Mouse (Mus musculus) erythroblast, adult 5-6 weeks (primary cell): ENCODE measurements around the gene Abhd10. TPM values are rescaled to one million over a fixed set of nuclear protein-coding genes. Genes with fewer than 3 reads are reported as not detected.

ENCODE experiments used
- ATAC-seq: replicated peaks from 2 replicates; pipeline ENCODE4 v1.8.0; 2016; ENCODE audit warnings: moderate number of reproducible peaks, mild to moderate bottlenecking, moderate TSS enrichment, inconsistent platforms; ENCODE audit not compliant: poor library complexity, low FRiP score, severe bottlenecking
- total RNA-seq, 2 experiments: library from RNA; stranded (forward) in 1 of 2; stranded (reverse) in 1 of 2; fragments of 150-400 nt in 1 of 2; fragments of 200-764, 138-1000 nt in 1 of 2; gene quantifications; 2 replicates each; pipeline versions ENCODE4 v1.2.3 to v1.2.4; 2015 to 2017; ENCODE audit warnings: low replicate concordance in 2 of 2

The Abhd10 gene
- 6.3 and 7.7 TPM in 2 replicates for total RNA-seq (2015; ENCODE audit: low replicate concordance)
- 4.0 and 7.2 TPM in 2 replicates for total RNA-seq (2017; ENCODE audit: low replicate concordance)

GRCm38 (mm10) chr16:45742615-45743476 lies at the start of gene Abhd10:
TSS of gene Abhd10 (minus strand) at chr16:45742955.
- peak; percentile 92 for ATAC-seq

DNA sequence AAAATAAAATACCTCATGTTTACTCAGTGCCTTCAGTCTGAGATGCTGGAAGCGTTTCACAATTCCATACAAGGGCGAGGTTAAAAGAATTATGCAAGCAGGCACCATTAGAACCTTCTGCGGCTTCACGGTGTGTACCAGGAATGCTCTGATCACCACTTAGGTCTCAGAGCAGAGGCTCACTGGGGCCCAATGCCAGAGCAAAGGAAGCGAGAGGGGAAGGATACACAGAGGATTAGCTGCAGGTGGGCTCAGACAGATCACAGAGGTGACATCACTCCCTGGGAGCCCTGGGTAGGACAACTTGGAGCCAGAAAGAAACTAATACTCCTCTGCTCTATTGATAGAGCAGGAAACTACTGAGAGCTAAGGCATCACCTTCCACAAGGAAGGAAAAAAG lies 48.5 kb upstream of the Abhd10 start:
- ATAC-seq = no peak

DNA sequence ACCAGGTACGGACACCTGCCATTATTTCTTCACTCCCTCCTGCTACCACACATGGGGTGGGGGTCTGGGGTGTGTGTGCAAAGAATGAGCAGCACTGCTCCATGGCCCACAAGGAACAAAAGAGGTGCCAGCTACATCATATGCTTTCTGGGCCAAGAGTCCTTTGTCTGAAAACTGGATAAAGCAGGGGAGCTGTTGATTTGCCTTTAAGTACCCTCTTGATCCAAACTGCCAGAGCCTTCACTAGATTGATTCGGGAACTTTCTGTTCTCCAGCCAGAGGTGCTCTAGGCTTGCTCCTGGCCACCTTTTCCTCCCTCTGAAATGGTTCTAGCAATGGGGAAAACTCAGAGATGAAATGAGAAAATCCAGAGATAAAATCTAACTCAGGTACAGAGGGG lies 46.6 kb upstream of the Abhd10 start:
- no peak for ATAC-seq

DNA sequence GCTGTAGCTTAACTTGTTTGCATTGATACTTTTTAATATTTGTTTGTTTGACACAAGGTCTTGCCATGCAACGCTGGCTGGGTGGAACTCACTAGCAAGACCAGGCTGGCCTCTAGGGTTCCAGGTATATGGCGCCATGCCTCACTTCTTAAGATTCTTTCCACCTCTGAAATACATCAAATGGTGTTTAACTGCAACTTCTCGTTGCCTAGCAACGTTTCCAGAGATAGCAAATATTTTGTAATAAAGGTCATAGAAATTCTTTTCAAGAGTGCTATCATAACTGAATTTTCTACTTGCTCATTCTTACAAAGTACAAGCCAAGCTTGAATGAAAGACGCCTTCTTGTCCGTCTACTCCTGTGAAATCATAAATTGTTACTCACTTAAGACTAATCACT lies 44.9 kb upstream of the Abhd10 start:
- ATAC-seq = no peak

GRCm38 (mm10) chr16:45786639-45787038 lies 43.9 kb upstream of the Abhd10 start:
- no peak for ATAC-seq

DNA sequence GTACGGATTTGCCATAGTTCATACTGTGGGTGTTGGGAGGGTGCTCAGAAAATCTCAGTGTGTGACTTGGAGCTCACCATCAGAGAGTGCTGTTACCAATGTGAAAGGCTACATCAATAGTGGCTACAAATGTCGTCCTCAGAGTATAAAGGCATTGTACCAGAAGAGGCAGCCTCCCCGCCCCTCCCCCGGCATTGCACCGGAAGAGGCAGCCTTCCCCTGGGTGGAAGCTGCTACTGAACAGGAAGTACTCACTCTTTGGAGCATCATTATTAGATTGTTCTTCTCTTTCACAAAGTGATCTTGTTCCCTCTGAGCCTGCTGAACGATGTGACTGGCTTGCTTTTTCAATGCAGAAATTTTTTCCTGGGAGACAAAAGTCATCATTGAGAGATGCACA lies 37.2 kb upstream of the Abhd10 start:
- no peak for ATAC-seq

DNA sequence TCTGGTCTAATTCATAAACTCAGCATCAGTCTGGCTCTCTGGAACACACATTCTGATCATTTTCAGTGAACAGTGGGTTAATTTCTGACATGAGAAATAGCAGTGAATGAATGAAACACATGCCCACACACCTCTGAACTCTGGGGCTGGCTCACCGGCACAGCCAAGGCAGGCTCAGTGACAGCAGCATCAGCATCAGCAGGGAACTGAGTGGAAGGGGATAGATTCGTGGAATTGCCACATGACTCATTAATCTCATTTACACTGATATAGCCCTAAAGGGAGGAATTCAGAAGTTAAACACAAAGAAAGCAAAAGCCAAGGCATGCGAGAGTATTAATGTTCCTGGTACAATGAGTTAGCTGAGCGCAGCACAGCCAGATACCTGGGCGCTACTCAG lies 32.1 kb upstream of the Abhd10 start:
- ATAC-seq = no peak

- ATAC-seq = no peak
Measured at GRCm38 (mm10) chr16:45770914-45771313, 28.2 kb upstream of the Abhd10 start.

DNA sequence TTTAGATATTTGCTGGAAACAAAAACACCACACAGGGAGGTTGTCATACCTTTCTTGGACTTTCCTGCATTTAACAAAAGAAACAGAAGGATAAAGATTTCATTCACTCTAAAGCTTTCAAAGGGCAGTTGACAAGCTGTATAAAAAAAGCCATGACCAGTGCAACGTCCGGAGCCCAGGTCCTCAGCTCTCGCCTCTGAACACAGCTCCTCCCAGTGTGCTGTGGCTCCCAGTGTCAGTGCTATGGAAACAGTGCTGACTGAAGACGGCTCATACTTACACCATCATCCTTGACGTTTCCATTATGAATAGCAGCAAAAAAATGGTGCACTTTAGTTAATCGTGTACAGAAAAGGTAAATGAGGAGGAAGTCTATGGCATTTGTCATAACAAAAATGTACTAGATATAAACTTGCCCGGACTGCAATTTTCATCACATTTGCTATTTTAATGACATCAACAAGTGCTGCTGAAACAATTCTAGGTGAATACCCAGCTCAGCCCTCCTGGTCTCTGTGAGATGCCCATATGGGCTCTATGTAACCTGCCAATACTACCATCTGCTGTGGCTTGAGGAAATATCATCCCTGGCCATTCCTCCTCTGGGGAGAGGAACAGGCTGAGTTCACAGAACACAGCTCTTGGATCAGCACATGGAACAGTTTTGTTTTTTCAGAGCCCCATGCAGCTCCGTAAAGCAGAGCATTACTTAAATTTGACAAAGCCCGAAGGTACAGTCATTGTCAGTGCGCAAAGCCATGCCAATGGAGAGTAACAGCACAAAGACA lies 25.3 kb upstream of the Abhd10 start:
- no peak for ATAC-seq

DNA sequence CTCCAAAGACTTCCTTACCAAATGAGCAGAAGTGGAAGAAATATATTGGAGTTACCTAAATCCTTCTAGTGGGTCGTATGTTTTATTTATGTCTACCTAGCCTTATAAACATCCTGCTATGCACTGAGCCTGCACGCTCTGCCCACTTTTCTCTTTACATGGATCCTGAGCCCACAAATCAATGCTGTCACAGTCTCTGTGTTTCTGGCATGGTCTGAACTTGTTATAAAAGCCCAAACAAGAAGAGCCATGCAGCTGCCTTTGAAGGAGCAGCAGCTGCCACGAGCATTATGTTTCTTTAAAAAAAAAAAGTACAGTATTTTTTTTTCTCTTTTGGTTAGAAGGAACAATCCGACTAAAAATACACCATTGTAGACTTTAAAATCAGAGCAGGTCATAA lies 24.7 kb upstream of the Abhd10 start:
- no peak for ATAC-seq

GRCm38 (mm10) chr16:45765801-45766494 lies 23.2 kb upstream of the Abhd10 start:
- no peak for ATAC-seq

DNA sequence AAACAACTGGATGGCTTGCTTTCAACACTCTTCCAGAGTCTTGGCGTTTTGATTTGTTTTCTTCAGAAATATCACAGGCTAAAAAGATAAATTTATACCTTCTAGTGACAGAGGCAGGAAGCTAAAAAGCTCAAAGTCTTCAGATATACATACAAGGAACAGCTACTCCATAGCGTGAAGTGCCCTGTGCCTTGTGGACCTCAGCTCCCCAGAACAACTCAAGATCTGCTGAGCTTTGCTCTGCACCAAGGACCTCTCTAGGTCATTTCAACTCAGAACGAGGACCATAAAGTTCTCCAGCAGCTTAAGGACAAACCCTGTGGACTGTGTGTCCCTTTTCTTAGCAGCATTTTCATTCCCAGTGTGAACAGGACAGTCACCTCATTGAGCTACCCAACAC lies 22.3 kb upstream of the Abhd10 start:
- no peak for ATAC-seq

- ATAC-seq = no peak
Measured at GRCm38 (mm10) chr16:45762859-45763505, 20.2 kb upstream of the Abhd10 start.

- no peak for ATAC-seq
Measured at GRCm38 (mm10) chr16:45761425-45761824, 18.7 kb upstream of the Abhd10 start.

DNA sequence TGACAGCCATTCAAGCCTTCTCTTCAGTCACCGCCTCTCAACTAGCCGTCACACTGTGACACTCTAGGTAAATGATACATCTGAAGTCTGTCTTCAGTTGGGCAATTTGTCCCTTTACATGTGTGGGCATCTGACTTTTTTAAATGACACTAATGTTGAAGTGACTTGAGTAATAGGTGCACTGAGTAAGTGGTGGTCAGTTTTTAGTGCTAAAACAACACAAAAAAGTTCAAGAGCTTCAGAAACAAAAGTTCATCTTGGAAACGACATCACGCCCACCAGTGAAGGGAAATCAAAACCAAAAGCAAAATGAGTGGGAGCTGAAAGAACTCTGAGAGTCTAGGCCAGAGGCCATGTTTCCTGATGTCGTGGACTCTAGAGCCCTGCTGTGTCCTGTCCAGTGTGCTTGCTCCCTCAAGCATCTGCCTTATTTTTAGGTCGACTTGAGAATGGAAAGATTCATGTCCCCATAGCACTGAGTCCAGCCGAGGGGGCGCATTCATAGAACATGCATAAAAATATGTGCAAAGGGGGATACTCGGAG lies 16.0 kb upstream of the Abhd10 start:
- ATAC-seq = no peak

- ATAC-seq = no peak
Measured at GRCm38 (mm10) chr16:45757421-45758078, 14.8 kb upstream of the Abhd10 start.

- ATAC-seq = no peak
Measured at GRCm38 (mm10) chr16:45756855-45757254, 14.1 kb upstream of the Abhd10 start.

GRCm38 (mm10) chr16:45743591-45744144 lies 913 bp upstream of the Abhd10 start:
- ATAC-seq = no peak

GRCm38 (mm10) chr16:45737880-45738279 lies 4.9 kb downstream of the Abhd10 start:
- no peak for ATAC-seq
